Mouse (Mus musculus): ENCODE results near the gene Msmo1.
A peak's percentile ranks its signal among the peaks of the same experiment; 100 is the strongest.

Gene Msmo1

GRCm38 (mm10) chr8:64711544-64711943, 22.0 kb downstream of the Msmo1 start:
- DNase-seq = no peak

GRCm38 (mm10) chr8:64707481-64707880, 26.1 kb downstream of the Msmo1 start:
- no peak for DNase-seq

- DNase-seq = no peak
These were observed 30.4 kb downstream of the Msmo1 start for GRCm38 (mm10) chr8:64703191-64703590.

- peak; percentile 93 for DNase-seq
These were observed 40.9 kb downstream of the Msmo1 start, which contains the start of gene Cpe for GRCm38 (mm10) chr8:64692651-64693201. TSS of gene Cpe (minus strand) at chr8:64693054.

- DNase-seq = peak; percentile 42
These were observed 41.8 kb downstream of the Msmo1 start for GRCm38 (mm10) chr8:64691591-64692401.

GRCm38 (mm10) chr8:64690845-64691244, 42.7 kb downstream of the Msmo1 start:
- DNase-seq = no peak

GRCm38 (mm10) chr8:64690306-64690705, 43.3 kb downstream of the Msmo1 start:
- DNase-seq = no peak

- DNase-seq = no peak
These were observed 44.9 kb downstream of the Msmo1 start for GRCm38 (mm10) chr8:64688741-64689140.

- DNase-seq = no peak
These were observed 45.4 kb downstream of the Msmo1 start for GRCm38 (mm10) chr8:64688161-64688560.

GRCm38 (mm10) chr8:64682501-64682900, 51.1 kb downstream of the Msmo1 start:
- no peak for DNase-seq

- DNase-seq = no peak
These were observed 57.2 kb downstream of the Msmo1 start for GRCm38 (mm10) chr8:64676381-64676780.

- no peak for DNase-seq
These were observed 58.5 kb downstream of the Msmo1 start for GRCm38 (mm10) chr8:64674951-64675585.

- DNase-seq = no peak
These were observed 60.7 kb downstream of the Msmo1 start for GRCm38 (mm10) chr8:64672920-64673319.

- DNase-seq = no peak
These were observed 61.7 kb downstream of the Msmo1 start for GRCm38 (mm10) chr8:64671937-64672336.
